Mouse (Mus musculus): ENCODE measurements around the gene Pnpla5.
"Not testable (repeated sequence)": the region's sequence is repeated elsewhere in the genome, so short reads cannot be mapped to it uniquely, and the experiment has no call there.

The Pnpla5 gene

DNA sequence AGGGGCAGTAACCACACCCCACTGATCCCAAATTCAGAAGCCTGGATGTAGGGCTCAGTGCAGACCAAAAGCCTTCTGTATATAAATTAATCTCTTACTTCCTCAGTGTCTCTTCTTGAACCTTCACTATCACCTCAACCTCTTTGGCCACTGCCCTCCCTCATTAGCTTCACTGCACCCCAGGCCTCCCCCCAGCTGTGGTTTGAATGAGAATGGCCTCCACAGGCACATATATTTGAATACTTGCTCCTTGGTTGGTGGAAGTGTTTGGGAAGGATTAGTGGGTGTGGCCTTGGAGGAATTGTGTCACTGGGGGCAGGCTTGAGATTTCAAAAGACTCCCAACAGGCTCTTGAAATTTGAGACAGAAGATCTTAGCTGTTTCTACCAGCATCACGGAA, 6.5 kb downstream of the Pnpla5 start:
- no peak for DNase-seq (ENCODE audit: low spot score)

DNA sequence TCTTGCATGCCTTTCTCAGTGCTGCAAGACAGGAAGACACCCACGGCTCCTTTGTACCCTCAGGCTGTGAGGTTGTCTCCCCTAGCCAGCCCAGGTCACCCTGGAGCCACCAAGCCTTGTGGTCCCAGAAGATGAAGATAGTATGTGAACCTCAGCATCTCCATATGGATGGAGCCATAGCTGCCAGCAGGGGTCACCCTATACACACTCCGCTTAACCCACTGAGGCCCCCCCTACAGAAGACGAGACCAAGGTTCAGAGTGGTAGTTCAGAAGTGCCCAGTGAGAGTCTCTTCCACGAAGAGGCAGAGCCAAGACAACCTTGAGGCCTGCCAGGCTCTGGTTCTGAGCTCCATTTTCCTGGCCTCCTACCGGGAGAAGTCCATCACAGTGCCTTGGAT, 7.2 kb downstream of the Pnpla5 start:
- no peak for DNase-seq (ENCODE audit: low spot score)

DNA sequence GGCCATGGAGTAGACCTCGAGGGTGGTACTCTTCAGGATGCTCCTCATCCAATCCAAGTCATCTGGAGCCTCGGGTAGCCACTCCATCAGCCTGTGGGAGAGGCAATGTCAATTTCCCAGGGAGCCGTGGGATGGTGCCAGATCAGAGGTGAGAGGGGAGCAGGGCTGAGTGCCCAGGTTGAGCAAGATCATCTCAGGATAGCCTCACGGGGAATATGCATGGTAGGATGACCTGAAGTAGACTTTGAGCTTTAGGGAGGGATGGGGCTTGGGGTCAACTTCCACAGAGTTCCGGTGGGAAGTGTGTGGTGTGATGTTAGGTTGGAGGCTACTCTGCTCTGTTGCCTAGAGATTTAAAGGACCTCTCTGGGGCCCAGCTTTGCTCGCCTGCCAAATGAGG, 9.1 kb downstream of the Pnpla5 start:
- DNase-seq (ENCODE audit: low spot score) = no peak

DNA sequence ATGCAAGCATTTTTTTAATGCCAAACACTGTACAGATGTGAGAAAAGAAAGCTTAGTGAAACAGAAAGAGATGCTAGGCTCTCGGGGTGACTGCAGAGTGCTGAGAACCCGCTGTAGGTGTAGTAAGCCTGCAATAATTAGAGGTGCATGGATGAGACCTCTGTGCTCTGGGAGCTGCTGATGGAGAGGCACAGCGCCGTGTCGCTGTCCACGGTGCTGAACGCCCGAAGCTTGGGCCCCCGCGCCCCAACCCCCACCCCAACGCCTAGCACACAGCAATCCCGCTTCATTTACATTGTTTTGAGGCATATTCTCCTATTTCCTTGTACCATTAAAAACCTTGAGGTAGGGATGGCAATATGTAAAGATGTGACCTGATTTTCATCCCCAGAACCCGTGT, 14.1 kb downstream of the Pnpla5 start:
- no peak for DNase-seq (ENCODE audit: low spot score)

DNA sequence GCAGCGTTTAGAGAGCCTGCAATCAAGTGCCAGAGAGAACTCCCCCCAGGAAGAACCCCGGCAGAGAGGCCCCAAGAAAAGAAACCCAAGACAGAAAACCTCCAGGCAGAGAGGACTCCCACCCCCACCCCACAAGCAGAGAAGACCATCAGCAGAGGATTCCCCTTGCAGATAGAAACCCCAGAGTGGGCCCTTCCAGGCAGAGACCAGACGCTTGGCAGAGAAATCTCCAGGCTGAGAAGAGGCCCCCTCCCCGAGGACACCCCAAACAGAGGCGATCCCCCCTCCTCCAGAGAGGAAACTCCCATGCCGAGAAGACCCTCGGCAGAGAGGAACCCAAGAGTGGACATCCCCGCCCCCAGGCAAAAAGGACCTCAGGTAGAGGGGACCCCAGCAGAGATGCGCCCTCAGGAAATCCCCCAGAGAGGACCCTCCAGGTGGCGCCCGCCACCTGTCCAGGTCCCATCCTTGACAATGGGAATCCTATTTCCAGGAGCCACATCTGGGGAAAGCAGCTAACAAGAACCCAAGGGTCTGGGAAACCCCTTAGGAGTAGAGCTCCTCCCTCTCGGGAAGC, 17.0 kb downstream of the Pnpla5 start:
- no peak for DNase-seq (ENCODE audit: low spot score)

DNA sequence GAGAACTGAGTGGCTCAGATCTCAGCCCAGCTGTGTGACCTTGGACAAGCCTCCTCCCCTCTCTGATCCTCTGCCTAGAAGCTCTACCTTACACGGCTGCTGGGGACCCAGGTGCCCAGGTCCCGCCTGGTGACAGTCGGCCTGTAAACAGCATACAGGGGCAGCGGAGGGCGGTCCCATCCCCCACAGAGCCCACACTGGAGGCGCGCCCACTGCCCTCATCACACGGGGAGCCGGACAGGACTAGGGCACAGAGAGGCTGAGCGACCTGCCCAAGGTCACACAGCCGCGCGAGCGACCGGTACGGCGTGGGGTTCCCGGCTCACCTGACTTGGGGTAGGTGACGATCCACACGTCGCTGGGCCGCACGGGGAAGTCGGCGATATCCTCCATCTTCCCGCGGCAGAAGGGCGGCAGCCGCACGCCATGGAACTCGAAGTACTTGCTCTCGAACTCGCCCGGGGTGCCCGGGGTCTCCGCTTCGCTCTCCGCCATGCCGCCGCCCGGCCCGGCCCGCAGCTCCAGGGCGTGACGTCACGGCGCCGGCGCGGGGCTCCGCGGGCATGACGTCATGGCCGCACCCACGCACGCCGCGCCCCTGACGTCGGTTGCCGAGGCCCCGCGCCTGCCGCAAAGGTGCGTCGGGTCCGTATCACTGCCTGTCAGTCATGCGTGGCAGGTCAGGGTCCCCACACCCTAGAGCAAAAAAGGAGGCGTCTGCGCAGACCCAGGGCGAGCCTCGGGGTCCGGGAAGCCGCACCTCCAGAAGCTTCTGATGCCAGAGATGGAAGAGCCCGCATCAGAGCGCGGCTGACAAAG, 17.7 kb downstream of the Pnpla5 start, which contains the start of gene Sult4a1:
TSS of gene Sult4a1 (minus strand) at position 650 of the 819 bp plus-strand sequence.
- no peak for DNase-seq (ENCODE audit: low spot score)

DNA sequence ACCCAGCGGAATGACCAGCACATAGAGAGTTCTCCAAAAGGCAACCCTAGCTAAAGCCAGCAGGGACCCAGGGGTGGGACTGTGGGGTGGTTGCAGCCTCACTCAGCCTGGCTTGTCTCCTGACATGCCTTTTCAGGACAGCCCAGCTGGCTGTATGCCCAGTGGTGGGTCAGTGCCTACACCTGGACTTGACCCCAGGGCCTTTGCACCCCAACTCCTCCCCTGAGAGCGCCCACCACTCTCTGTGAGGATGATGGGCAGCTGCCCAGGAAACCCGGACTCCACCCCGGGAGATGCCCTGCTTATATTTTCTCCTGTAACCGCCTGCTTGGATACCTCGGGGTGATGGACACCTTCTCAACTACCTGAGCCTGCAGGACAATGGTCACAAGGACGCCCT, 18.3 kb downstream of the Pnpla5 start:
- no peak for DNase-seq (ENCODE audit: low spot score)

DNA sequence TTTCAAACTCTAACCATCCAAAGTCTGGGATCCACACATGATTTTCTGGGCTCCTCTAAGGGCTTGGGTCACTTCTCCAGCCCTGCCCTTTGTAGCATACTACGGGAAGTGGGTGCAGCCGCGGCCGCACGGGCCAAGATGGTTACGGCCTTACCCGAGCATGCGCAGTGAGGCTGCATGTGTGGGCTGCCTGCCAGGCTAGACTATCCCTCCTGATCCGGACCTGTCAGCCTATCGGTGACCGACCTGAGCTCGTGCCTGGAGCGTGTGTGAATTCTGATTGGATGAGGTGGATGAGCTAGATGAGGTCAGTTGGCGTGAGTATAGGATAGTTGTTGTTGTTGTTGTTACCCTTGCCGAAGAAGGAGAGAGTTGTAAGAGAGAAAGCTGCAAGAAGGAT, 25.4 kb downstream of the Pnpla5 start:
- DNase-seq (ENCODE audit: low spot score) = not testable (repeated sequence)

DNA sequence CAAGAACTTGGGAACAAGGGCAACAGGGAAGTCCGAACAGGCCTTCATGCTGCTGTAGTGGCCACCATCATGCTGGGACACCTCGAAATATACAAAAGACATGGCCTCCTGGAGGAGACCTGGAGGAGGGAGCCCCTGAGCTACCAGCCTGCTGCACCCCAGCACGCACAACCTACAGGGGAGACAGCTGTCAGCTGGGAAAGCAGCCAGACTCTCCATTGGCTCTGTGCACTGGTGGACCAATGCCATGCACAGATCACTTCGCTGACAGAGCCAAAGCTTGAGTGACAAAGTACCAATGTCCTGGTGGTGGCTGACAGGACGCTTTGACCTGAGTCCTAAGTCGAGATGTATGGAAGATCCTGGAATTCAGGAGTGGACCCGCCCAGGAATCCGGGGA, 26.9 kb downstream of the Pnpla5 start:
- DNase-seq (ENCODE audit: low spot score) = no peak

DNA sequence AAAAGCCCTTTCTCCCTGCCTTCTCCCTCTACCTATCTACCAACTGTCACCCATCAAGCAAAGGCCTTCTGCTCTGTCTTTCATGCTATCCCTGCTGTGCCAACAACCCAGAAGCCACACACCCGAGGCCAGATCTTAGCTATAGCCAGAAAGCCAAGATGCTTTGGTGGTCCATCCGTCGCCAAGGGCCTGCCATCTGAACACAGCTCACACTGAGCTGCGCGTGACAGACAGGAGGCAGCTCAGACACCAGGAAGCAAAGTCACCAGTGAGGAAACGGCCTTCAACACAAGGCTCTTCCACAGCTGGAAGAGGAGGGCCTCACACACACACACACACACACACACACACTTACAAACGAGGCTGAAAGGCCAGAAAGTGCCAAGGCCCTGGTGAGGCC, 28.1 kb downstream of the Pnpla5 start:
- no peak for DNase-seq (ENCODE audit: low spot score)

DNA sequence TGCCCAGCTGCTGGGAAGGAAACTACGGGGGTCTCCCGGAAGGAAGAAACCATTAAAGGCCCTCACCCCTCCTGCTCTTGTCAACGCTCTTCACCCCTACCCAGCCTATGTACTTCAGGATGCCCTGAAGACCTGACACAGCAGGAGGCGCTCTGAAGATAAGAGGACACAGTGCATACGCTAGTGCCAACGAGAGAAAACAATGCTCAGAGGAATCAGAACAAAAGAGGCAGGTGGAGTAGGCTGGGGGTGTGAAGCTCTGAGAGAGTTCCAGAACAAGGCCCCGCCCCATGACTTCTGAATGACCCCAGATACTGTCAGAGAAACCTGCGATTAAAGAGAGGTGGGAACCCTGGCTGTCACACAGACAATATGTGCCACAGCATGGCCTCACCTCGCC, 36.2 kb downstream of the Pnpla5 start:
- DNase-seq (ENCODE audit: low spot score) = no peak

DNA sequence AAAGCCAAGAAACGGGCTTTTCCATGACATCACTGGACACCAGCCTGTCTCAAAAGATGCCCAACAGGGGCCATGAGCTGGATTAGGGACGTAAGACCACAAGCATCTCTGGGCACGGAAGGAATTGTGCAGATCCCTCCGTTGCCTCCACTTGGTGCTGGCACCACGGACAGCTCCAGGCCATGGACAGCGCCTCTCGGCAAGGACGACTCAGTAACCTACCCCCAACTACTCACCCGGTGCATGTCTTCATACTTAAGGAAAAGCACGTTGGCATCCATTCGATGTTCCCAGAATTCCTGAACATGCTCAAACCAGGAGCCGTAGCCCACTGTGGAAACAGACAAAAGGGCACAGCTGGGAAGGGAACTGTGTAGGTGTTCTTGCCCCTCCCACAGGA, 36.6 kb downstream of the Pnpla5 start:
- DNase-seq (ENCODE audit: low spot score) = peak; percentile 14

DNA sequence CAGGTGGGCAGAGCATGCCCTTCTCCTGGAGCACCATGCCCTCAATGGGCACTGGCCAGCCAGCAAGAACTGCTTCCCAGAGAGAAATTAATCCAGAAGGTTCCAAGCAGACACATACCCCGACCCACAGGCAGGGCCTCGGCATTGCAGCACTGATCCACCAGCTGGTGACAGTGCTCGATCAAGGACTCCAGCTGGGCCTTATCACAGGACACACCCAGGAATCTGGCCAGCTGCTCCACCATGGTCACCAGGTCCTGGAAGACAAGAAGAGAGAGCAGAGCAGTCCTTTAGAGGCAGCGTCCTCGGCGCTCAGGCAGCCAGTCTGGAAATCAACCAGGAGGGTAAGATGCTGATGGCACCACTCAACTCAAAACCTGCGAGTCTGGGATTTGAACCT, 42.9 kb downstream of the Pnpla5 start:
- no peak for DNase-seq (ENCODE audit: low spot score)

DNA sequence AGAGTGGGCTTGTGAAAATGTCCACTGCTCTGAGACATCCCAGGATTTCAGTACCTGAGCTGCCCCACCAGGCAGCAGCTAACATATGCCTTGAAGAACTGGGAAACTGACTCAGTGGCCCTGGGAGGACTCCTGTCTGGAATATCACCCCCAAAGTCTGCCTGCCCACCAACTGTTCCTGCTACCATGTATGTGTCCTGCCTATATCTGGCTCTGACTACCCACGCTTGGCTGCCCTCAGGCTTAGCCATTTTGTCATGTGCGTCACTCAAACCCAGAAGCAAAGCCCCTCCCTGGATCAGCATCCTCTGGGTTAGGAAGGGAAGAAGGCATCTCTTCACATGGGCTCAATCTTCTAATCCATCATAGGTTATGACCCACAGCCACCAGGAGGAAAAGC, 43.5 kb downstream of the Pnpla5 start:
- DNase-seq (ENCODE audit: low spot score) = no peak

DNA sequence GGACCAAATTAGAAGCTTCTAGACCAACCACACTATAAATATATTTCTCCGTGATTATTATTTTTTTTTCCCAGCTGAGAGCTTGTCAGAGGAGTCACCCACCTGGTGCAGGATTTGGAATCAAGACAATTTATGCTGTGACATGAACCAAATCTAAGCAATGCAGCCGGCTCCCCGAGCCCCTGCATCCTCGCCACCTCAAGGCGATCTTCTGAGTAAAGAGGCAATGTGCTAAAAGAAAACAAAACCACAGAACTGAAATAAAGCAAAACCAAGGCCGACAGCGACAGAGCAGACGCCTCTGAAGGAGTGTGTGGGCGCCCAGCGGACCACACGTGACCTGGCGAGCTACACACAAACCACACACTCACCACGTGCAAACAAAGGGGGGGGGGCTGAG, 44.3 kb downstream of the Pnpla5 start:
- DNase-seq (ENCODE audit: low spot score) = no peak

DNA sequence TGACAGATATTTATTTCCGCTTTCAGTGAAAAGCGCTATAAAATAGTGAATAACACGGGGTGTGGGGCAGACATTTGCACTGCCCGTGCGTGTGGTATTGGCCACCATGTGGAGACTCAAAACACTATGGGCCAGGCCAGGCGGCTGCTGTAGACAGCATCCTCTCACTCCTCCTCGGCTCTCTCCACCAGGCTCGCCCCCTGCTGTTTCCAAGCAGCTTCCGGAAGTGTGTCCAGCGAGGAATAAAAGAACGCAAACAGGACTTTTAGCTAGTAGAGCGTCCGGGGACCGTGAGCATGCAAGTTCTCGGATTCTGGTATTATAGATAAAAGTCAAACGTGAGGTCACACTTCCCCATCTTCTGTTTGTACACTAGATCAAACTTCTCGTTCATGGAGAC, 45.8 kb downstream of the Pnpla5 start:
- DNase-seq (ENCODE audit: low spot score) = no peak

DNA sequence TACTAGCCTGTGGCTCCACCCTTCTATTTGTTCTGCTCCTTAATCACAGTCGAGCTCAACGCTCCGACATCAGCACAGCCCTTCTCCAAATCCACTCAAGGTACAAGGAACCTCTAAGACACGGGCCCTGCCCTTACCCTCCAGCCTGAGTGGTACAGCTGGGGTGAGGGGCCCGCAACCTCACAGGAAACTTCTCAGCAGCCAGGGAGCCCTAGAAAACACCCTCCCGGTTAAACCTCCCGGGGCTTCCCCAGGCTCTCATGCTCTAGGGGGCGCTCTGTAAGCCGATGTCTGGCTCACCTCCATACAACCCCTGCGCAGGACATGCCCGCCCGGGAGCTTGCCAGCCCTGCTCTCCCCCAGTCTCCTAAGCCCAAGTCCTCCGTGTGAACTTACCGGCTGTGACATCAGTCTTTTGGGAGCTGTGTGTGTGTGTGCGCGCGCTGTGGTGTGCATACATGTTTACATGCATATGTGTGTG, 48.2 kb downstream of the Pnpla5 start:
- DNase-seq (ENCODE audit: low spot score) = no peak

DNA sequence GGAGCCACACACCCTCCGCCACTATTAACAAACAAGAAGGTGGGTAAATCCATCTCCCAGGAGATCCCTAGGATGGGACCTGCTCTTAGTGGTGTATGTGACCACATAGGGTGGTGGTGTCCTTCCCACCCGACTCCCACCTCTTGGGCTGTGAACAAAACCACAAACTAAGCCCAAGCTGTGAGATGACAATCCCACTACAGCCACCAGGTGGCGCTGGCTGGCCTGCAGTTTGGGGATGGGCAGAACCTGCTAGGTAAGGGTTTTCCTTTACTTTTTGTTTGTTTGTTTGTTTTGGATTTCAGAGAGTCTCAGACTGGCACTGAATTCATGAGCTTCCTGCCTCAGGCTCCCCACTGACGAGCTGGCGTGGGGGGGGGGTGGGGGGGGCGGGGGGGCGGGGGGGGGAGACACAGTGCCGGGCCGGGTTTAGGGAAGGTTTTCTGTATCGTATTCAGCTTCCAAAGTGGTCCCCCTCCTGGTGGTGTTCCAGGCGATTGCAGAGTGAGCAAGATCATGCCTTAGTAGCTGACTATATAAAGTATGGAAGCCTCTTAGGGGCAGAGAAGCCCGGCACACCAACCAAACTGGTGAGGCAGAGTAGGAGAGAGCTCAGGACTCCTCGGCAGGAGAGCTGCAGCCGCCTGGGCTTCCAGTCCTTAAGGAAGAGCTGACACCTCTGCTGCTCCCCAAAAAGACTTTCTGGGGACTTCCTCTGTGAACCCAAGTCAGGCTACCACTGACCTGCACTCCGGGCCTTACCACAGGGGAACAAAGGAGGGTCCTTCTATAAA, 48.9 kb downstream of the Pnpla5 start:
- peak; percentile 23 for DNase-seq (ENCODE audit: low spot score)

DNA sequence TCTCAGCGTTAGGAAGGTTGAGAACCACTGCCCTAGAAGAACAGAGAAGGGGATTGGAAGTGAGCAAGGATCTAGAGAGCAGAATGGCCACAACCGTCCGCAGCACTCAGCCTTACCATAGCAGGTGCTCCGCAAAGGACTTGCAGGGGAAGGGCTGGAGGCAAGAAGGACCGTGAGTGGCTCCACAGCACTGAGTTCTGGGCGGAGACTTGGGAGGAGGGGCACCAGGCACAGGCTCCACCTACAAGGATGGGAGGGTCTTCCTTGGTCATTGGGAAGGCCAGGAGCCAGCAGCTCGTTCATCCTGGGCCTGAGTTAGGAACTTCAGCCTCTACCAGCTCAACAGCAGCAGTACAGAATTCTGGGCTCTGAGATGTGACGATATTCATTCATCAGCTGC, 49.9 kb downstream of the Pnpla5 start:
- DNase-seq (ENCODE audit: low spot score) = no peak

DNA sequence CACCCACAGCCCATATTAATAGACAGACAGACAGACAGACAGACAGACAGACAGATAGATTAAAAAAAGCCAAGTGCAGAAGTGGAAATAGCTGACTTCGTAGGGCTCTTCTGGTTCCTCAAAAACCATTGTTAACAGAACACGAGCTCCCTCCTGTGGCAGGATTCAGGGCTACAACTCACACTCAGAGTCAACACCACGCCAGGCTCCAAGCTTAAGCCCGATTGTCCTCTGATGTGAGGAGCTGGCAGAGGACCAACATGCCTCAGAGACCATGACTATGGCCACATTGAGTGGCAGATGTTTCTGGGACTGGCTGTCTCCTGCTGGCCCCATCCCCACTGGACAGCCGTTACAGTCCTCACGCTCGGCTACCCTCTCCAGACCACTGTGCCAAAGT, 50.7 kb downstream of the Pnpla5 start:
- DNase-seq (ENCODE audit: low spot score) = peak; percentile 5

DNA sequence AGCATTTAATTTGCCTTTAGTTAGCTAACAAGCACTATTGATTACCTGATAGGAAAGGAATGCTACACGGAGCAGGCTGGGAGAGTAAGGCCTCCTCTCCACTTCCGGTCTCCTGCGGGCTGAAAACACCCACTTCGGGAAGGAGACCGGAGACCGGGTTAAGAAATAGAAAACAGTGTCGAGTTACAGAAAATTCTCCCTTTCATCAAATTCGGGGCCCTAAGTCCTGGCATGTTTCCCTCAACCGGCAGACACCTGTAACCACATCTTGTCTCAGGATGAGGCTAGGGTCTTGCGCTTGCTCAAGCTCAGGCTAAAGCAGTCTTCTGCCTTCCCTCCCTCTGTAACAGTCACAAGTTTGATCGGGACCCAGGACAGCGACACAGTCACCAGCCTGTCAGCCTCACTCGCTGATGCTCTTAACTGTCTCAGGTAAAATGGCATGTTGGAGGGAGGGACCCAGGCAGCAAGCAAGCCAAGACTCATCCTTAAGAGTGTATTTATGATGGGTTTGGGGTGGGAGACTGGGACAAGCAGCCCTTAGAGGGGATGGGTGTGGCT, 52.8 kb downstream of the Pnpla5 start:
- no peak for DNase-seq (ENCODE audit: low spot score)

DNA sequence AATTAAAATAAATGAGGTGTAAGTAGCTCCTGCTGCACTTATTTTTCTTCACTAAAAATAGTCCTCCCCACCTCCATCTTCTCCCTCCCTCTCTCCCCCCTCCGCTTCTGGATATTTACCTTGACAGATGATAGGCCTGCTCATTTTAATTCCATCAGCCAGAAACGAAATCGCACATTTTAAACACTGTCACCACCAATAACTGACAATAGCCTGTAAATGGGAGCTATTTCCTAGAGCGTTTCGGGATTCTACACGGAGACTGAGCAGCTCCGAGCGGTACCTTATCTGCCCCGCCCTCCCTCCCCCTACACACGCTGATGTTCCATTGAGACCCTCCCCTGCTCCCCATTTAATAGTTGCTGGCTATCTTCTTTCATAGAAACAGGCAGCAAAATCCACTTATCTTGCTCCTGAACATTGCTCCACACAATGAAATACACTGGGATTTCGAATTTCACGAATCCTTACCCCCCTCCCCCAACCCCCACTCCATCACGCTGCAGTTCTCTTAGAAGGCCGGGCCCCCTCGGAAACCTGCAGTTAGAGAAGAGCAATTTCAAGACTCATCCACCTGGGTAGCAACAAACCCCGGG, 53.4 kb downstream of the Pnpla5 start:
- DNase-seq (ENCODE audit: low spot score) = no peak

All from yolk sac, embryonic 10.5 days (tissue).